Mouse (Mus musculus): ENCODE measurements around the gene Gm49398.

Gm49398 gene

DNA sequence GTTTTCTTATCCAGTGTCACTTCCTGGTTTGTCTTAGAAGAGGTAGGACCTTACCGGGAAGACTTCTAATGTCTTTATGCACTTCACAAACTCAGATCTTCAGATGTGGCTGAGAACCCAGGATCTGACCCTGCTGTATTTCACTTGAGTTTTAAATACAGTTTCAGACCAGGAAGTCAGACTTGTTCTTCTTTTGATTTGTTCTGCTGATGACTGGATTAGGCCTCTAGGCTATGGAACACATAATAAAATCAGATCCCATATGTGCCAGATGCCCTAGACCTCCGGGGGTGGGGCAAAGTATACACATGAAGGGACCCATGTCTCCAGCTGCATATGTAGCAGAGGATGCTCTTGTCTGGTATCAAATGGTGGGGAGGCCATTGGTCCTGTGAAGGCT is at the start of gene Gm49398:
TSS of gene Gm49398 (minus strand) at position 101 of the 400 bp plus-strand sequence.
- DNase-seq (ENCODE audit: low read depth, low spot score) = no peak

DNA sequence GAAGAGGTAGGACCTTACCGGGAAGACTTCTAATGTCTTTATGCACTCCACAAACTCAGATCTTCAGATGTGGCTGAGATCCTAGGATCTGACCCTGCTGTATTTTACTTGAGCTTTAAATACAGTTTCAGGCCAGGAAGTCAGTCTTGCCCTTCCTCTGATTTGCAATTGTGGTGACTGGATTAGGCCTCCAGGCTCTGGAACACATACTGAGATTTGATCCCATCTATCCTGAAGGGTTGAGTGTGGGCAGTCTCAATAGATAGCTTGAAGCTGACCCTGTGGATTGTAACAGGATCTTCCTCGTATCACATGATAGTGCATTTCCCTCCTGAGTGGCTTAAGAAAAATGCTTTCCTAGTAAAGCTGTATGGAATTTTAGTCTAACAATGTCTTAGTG is 33.4 kb downstream of the Gm49398 start, which contains the start of gene Cts8:
TSS of gene Cts8 (minus strand) at position 101 of the 400 bp plus-strand sequence.
- no peak for DNase-seq (ENCODE audit: low read depth, low spot score)

DNA sequence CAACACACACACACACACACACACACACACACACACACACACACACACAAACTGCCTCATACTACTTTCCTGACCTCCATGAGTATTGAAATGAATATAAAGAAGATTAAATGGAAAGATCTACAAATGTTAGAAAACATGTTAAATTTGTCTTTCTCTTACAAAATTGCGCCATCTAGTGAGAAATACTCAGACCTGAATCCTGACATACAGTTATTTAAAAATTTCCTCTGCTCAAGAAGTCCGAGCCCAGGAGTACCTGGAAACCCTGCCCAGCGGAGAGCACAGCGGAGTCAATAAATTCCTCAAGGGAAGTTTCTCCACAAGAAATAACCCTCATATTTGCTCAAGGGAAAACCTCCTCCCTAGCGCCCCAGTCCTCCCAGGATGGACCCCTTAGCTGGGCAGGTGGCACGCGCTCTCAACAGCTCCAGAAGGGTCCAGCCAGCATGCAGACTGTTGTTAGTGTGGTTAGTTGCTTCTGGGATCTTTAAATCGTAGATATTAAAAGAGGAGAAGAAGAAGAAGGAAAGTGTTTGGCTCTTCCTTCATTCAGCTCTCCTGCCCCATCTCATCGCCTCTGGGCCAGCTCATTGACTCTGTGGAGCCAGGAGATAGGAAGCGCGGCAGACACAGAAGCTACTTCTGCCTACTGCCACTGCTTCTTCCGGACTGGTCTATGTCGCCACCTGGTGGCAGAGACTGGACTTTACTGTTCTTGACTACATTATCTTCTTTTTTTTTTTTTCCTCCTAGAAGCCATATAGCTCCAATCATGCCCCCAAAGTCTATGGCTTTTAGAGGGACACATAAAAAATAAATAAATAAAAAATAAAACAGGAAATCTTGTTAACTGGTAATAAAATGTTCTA is 47.3 kb downstream of the Gm49398 start:
- peak; percentile 8 for DNase-seq (ENCODE audit: low read depth, low spot score)

GRCm38 (mm10) chr13:61203310-61203709 is 85.3 kb downstream of the Gm49398 start, which contains the start of gene Cts6:
TSS of gene Cts6 (minus strand) at chr13:61203410.
- DNase-seq (ENCODE audit: low read depth, low spot score) = no peak

All from retina, postnatal 7 days (tissue).